Mouse (Mus musculus): ENCODE data around the gene Snx20. TPM values are rescaled to one million over a fixed set of nuclear protein-coding genes. Genes with fewer than 3 reads are reported as not detected.

Gene Snx20
- polyA plus RNA-seq, 1 experiment from 2014 or later = 1.1 TPM

GRCm38 (mm10) chr8:88620931-88621330 lies 15.0 kb downstream of the Snx20 start:
- no peak overlapping the region for H3K4me2 ChIP-seq (ENCODE audit: low read depth)
- H3K27ac ChIP-seq (ENCODE audit: low read depth, low read length) = no peak overlapping the region
- H3K4me1 ChIP-seq (ENCODE audit: control insufficient read depth, insufficient read depth, low read length) = no peaks in the 10 kb centered on the region
- ATAC-seq (ENCODE audit: insufficient read depth, low FRiP score, low TSS enrichment) (no peak), DNase-seq (ENCODE audit: low spot score) (no peak)
- WGBS = 62% methylated on average over 5 of the region's 5 CpGs
- no peaks in the 10 kb centered on the region for H3K9me3 ChIP-seq (ENCODE audit: control insufficient read depth, low read length)
- H3K36me3 ChIP-seq (ENCODE audit: control insufficient read depth, insufficient read depth, low read length) = no peaks in the 10 kb centered on the region
- no peak overlapping the region for H3K4me3 ChIP-seq (ENCODE audit: low read depth, low read length)
- H3K27me3 ChIP-seq (ENCODE audit: control insufficient read depth, insufficient read depth, low read length) = peaks cover 1% of the 10 kb centered on the region; the same call in 1 of the 2 replicates
- H3K9ac ChIP-seq (ENCODE audit: low read length) = no peak overlapping the region

GRCm38 (mm10) chr8:88619513-88619912 lies 16.4 kb downstream of the Snx20 start:
- no peak for DNase-seq (ENCODE audit: low spot score)
- Histone ChIP-seq H3K27me3 (ENCODE audit: control insufficient read depth, insufficient read depth, low read length) (no peaks in the 10 kb centered on the region), H3K36me3 (ENCODE audit: control insufficient read depth, insufficient read depth, low read length) (no peaks in the 10 kb centered on the region), H3K4me3 (ENCODE audit: low read depth, low read length) (no peak overlapping the region), H3K9ac (ENCODE audit: low read length) (no peak overlapping the region), H3K9me3 (ENCODE audit: control insufficient read depth, low read length) (no peaks in the 10 kb centered on the region), H3K4me2 (ENCODE audit: low read depth) (no peak overlapping the region), H3K27ac (ENCODE audit: low read depth, low read length) (no peak overlapping the region), H3K4me1 (ENCODE audit: control insufficient read depth, insufficient read depth, low read length) (no peaks in the 10 kb centered on the region)
- WGBS = 73% methylated on average over 3 of the region's 3 CpGs
- no peak for ATAC-seq (ENCODE audit: insufficient read depth, low FRiP score, low TSS enrichment)

GRCm38 (mm10) chr8:88618612-88619011 lies 17.3 kb downstream of the Snx20 start:
- ATAC-seq (ENCODE audit: insufficient read depth, low FRiP score, low TSS enrichment) (no peak), DNase-seq (ENCODE audit: low spot score) (no peak)
- H3K27me3 ChIP-seq (ENCODE audit: control insufficient read depth, insufficient read depth, low read length) = no peaks in the 10 kb centered on the region
- no peak overlapping the region for H3K4me2 ChIP-seq (ENCODE audit: low read depth)
- H3K36me3 ChIP-seq (ENCODE audit: control insufficient read depth, insufficient read depth, low read length) = no peaks in the 10 kb centered on the region
- no peaks in the 10 kb centered on the region for H3K4me1 ChIP-seq (ENCODE audit: control insufficient read depth, insufficient read depth, low read length)
- H3K27ac ChIP-seq (ENCODE audit: low read depth, low read length) = no peak overlapping the region
- WGBS = 61% methylated on average over 5 of the region's 5 CpGs
- no peak overlapping the region for H3K4me3 ChIP-seq (ENCODE audit: low read depth, low read length)
- no peaks in the 10 kb centered on the region for H3K9me3 ChIP-seq (ENCODE audit: control insufficient read depth, low read length)
- H3K9ac ChIP-seq (ENCODE audit: low read length) = no peak overlapping the region

- DNase-seq (ENCODE audit: low spot score) = no peak
- Histone ChIP-seq H3K9ac (ENCODE audit: low read length) (no peak overlapping the region), H3K36me3 (ENCODE audit: control insufficient read depth, insufficient read depth, low read length) (no peaks in the 10 kb centered on the region), H3K27me3 (ENCODE audit: control insufficient read depth, insufficient read depth, low read length) (no peaks in the 10 kb centered on the region), H3K9me3 (ENCODE audit: control insufficient read depth, low read length) (no peaks in the 10 kb centered on the region), H3K4me2 (ENCODE audit: low read depth) (no peak overlapping the region), H3K4me1 (ENCODE audit: control insufficient read depth, insufficient read depth, low read length) (no peaks in the 10 kb centered on the region), H3K4me3 (ENCODE audit: low read depth, low read length) (no peak overlapping the region), H3K27ac (ENCODE audit: low read depth, low read length) (no peak overlapping the region)
- ATAC-seq (ENCODE audit: insufficient read depth, low FRiP score, low TSS enrichment) = no peak
- 70% methylated on average over 5 of the region's 5 CpGs for WGBS
Observed at GRCm38 (mm10) chr8:88614981-88615380, 20.9 kb downstream of the Snx20 start.

DNA sequence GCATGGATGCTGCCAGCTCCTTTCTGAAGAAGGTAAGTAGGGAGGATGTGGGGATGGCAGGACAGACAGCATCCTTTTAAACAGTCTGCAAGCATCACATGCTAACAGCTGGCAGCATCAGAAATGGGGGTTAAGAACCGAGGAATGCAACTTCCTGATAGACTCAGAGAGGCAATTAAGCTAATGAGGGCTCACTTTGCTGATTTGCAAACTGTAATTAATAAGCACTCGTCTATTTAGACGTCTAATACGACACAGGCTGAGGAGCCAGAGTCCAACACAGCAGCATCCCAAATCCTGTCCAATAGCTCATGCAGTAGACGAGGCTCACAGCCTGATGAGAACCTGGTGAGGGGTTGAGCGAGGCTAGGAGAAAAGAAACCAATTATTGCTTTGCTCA lies 25.7 kb downstream of the Snx20 start:
- Histone ChIP-seq H3K4me2 (ENCODE audit: low read depth) (no peak overlapping the region), H3K4me3 (ENCODE audit: low read depth, low read length) (no peak overlapping the region), H3K27ac (ENCODE audit: low read depth, low read length) (no peak overlapping the region), H3K4me1 (ENCODE audit: control insufficient read depth, insufficient read depth, low read length) (peaks cover 5% of the 10 kb centered on the region; the same call in 1 of the 2 replicates), H3K27me3 (ENCODE audit: control insufficient read depth, insufficient read depth, low read length) (no peaks in the 10 kb centered on the region), H3K9ac (ENCODE audit: low read length) (no peak overlapping the region), H3K9me3 (ENCODE audit: control insufficient read depth, low read length) (no peaks in the 10 kb centered on the region), H3K36me3 (ENCODE audit: control insufficient read depth, insufficient read depth, low read length) (no peaks in the 10 kb centered on the region)
- DNase-seq (ENCODE audit: low spot score) (no peak), ATAC-seq (ENCODE audit: insufficient read depth, low FRiP score, low TSS enrichment) (no peak)
- WGBS = 82% methylated on average over 6 of the region's 6 CpGs

GRCm38 (mm10) chr8:88609036-88609435 lies 26.9 kb downstream of the Snx20 start:
- no peak overlapping the region for H3K9ac ChIP-seq (ENCODE audit: low read length)
- ATAC-seq (ENCODE audit: insufficient read depth, low FRiP score, low TSS enrichment) (no peak), DNase-seq (ENCODE audit: low spot score) (no peak)
- no peaks in the 10 kb centered on the region for H3K36me3 ChIP-seq (ENCODE audit: control insufficient read depth, insufficient read depth, low read length)
- no peaks in the 10 kb centered on the region for H3K27me3 ChIP-seq (ENCODE audit: control insufficient read depth, insufficient read depth, low read length)
- H3K27ac ChIP-seq (ENCODE audit: low read depth, low read length) = no peak overlapping the region
- H3K4me1 ChIP-seq (ENCODE audit: control insufficient read depth, insufficient read depth, low read length) = peaks cover 14% of the 10 kb centered on the region; the same call in 1 of the 2 replicates
- H3K4me3 ChIP-seq (ENCODE audit: low read depth, low read length) = no peak overlapping the region
- H3K9me3 ChIP-seq (ENCODE audit: control insufficient read depth, low read length) = no peaks in the 10 kb centered on the region
- WGBS = 77% methylated on average over 8 of the region's 8 CpGs
- no peak overlapping the region for H3K4me2 ChIP-seq (ENCODE audit: low read depth)

DNA sequence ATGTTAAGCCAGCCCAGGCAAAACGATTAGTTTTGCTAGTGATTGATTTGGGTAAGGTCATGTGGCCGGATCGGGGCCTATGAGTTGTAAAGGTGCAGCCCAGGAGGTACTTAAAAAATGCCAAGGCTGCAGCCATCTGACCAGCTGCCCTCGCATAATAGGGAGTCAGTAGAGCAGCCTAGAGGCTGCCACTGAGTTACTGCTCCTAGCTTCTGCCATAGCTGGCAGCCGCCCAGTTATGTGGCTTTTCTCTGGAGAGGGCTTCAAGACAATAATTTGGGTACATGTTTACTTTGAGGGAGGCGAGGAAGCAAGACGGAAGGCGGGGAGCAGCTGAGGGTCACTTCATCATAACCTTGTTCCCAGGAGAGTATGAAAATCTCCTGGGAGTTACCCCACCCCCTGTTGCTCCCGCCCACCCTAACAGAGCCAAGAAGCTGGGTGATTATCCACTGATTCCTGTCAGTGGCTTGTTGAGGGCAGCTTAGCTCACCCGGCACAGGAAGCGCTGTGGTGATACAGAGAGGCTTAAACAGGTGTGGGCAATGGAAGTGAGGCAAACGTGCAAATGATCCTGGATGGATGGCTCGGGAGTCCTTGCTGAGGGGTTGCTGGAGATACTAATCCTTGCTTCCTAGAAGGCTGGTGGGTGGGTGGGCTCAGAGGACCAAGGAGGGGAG lies 30.4 kb downstream of the Snx20 start:
- Histone ChIP-seq H3K9ac (ENCODE audit: low read length) (no peak overlapping the region), H3K9me3 (ENCODE audit: control insufficient read depth, low read length) (no peaks in the 10 kb centered on the region), H3K4me3 (ENCODE audit: low read depth, low read length) (no peak overlapping the region), H3K4me1 (ENCODE audit: control insufficient read depth, insufficient read depth, low read length) (peaks cover 14% of the 10 kb centered on the region; the same call in 1 of the 2 replicates), H3K4me2 (ENCODE audit: low read depth) (no peak overlapping the region), H3K27me3 (ENCODE audit: control insufficient read depth, insufficient read depth, low read length) (no peaks in the 10 kb centered on the region), H3K27ac (ENCODE audit: low read depth, low read length) (no peak overlapping the region), H3K36me3 (ENCODE audit: control insufficient read depth, insufficient read depth, low read length) (no peaks in the 10 kb centered on the region)
- WGBS = 49% methylated on average over 13 of the region's 13 CpGs
- DNase-seq (ENCODE audit: low spot score) (no peak), ATAC-seq (ENCODE audit: insufficient read depth, low FRiP score, low TSS enrichment) (no peak)

DNA sequence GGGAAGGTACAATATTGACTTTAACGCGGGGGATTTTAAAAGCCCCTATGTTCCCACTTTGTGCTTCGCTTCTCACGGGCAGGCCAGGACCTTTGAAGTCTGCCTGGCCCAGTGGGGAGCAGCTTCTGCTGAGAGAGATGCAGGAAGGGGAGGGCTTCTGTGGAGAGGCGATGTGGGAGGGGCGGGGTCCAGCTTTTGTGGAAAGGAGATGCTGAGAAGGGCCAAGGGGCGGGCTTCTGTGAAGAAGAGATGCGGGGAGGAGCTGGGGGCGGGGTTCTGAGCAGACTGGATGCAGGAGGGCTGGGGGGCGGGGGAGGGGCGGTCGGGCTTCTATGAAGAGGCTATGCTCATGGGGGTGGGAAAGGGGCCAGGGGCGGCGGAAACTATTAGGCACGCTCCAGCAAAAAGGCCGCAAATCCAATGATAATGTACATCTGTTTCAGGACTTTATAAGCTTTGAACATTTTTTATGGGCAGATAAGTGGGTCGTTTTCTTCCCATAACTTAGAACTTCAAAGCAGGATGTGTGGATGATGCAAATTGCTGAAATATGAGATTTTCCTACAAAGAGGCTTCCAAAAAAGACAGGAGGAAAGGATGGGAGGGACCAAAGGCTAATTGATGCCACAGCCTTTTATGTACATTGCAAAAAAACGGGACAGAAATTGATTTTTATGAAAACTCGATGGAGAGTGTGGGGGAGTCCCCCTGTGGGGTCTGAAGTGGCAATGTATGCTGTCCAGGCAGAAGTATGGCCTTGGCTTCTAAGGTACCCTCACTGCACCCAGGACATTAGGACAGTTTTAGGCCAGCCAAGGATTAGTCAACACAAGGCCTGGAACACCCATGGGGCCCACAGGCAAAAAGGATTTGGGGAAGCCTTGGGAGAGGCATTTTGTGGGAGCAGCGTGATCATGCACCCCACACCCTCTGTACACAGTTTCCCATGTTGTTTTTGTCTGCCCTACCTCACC lies 31.6 kb downstream of the Snx20 start:
- H3K9ac ChIP-seq (ENCODE audit: low read length) = peak overlapping the region; percentile 3; the same call in 1 of the 2 replicates
- H3K36me3 ChIP-seq (ENCODE audit: control insufficient read depth, insufficient read depth, low read length) = no peaks in the 10 kb centered on the region
- DNase-seq (ENCODE audit: low spot score) = peak; percentile 94
- H3K4me2 ChIP-seq (ENCODE audit: low read depth) = peak overlapping the region; percentile 33
- H3K4me3 ChIP-seq (ENCODE audit: low read depth, low read length) = peak overlapping the region; percentile 17
- H3K27me3 ChIP-seq (ENCODE audit: control insufficient read depth, insufficient read depth, low read length) = no peaks in the 10 kb centered on the region
- ATAC-seq (ENCODE audit: insufficient read depth, low FRiP score, low TSS enrichment) = peak; percentile 93
- 4% methylated on average over 20 of the region's 20 CpGs for WGBS
- H3K27ac ChIP-seq (ENCODE audit: low read depth, low read length) = 0 out of 2 replicates have a peak overlapping the region, but pooled peaks have one; percentile 56
- peaks cover 14% of the 10 kb centered on the region; the same call in 1 of the 2 replicates for H3K4me1 ChIP-seq (ENCODE audit: control insufficient read depth, insufficient read depth, low read length)
- no peaks in the 10 kb centered on the region for H3K9me3 ChIP-seq (ENCODE audit: control insufficient read depth, low read length)
